Mouse (Mus musculus) lung, embryonic 14.5 days (tissue): ENCODE measurements around the gene Spa17. TPM values are rescaled to one million over a fixed set of nuclear protein-coding genes. Genes with fewer than 3 reads are reported as not detected.

ENCODE experiments used
- ATAC-seq: fragments of 200-750 bp; cut with Nextera tagmentation; 2 replicates; pipeline ENCODE4 v1.8.0; 2017; ENCODE audit warnings: mild to moderate bottlenecking, moderate TSS enrichment, moderate library complexity; ENCODE audit not compliant: insufficient read depth
- DNase-seq: peaks from one replicate; pipeline ENCODE4 v3.0.0-alpha.2; 2015
- H3K27ac ChIP-seq: fragments of 300-500 bp; sonication (generic); 2 replicates; pipeline ENCODE4 v1.5.1; 2014; ENCODE audit warnings: low read depth, mild to moderate bottlenecking, moderate library complexity
- H3K27me3 ChIP-seq: fragments of 300-500 bp; sonication (generic); 2 replicates; pipeline ENCODE4 v1.6.1; 2014; ENCODE audit warnings: low read length, control low read depth; ENCODE audit not compliant: insufficient read depth
- H3K36me3 ChIP-seq: fragments of 300-500 bp; sonication (generic); 2 replicates; pipeline ENCODE4 v1.6.1; 2014; ENCODE audit warnings: control low read depth; ENCODE audit not compliant: insufficient read depth
- H3K4me1 ChIP-seq: fragments of 300-500 bp; sonication (generic); 2 replicates; pipeline ENCODE4 v1.6.1; 2014; ENCODE audit warnings: antibody characterized with exemption, control low read depth; ENCODE audit not compliant: insufficient read depth
- H3K4me2 ChIP-seq: fragments of 300-500 bp; sonication (generic); 2 replicates; pipeline ENCODE4 v1.6.1; 2014; ENCODE audit warnings: mild to moderate bottlenecking
- H3K4me3 ChIP-seq: fragments of 300-500 bp; sonication (generic); 2 replicates; pipeline ENCODE4 v1.5.1; 2014; ENCODE audit warnings: low read depth, low read length
- H3K9ac ChIP-seq: fragments of 300-500 bp; sonication (generic); 2 replicates; pipeline ENCODE4 v1.6.1; 2014
- H3K9me3 ChIP-seq: fragments of 300-500 bp; sonication (generic); 2 replicates; pipeline ENCODE4 v1.6.1; 2016; ENCODE audit warnings: low read depth, low read length, control low read depth
- CTCF ChIP-seq: IDR thresholded peaks from 2 replicates; pipeline ENCODE4 v1.5.1; 2016; ENCODE audit warnings: antibody characterized with exemption, low read depth
- WGBS: fragments of 180-500 bp; shearing (Covaris S2); extraction: QIAGEN DNeasy Blood & Tissue Kit; methylation state at CpG from one replicate; pipeline ENCODE4 v1.1.7; 2014; 5-methylcytosine and 5-hydroxymethylcytosine counted together
- polyA plus RNA-seq: library from polyadenylated mRNA; unstranded; fragments of >200 nt; fragmentation: Nextera tagmentation; extraction: Ambion mirVana; gene quantifications from 2 replicates; pipeline ENCODE4 v1.2.1, GENCODE M21; 2014

The Spa17 gene
- polyA plus RNA-seq: 7.1 and 7.5 TPM in 2 replicates

DNA sequence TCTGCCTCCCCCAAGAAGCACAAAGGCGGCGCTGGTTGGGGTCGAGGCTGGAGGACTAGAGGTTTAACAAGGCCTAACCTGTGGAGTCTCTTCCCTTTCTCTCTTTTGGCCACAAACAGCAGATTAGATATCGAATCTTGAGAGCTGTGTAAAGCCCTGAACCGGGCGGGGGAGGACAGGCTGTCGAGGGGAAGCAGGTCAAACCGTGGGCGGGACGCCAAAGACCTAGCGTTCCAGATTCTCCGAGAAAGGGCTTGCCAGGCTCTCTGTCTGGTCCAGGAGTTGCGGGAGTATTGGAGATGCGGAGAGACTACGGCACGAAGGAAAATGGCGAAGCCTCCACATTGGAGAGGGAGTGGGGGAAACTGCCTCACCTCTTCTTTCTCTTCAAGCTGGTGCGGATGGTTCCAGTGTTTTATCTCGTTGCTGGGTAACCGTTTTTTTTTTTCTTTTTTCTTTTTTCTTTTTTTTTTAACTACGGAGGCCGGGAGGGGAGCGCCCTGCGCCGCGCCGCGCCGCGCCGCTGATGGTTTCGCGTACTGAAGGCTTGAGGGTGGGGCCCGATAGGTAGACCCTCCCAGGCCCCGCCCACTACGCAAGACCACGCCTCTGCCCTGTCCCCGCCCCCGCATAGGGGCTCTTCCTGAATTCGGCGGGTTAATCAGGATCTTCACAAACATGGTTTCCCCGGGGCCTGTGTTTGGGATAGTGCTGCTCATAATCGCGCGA lies at the start of gene Spa17:
Spa17 (minus strand) TSS at position 541 of the 729 bp plus-strand sequence.
- H3K4me2 ChIP-seq: peak within 1 kb of the TSS; percentile 74
- under 1% methylated on average over 45 of the region's 45 CpGs for WGBS
- H3K36me3 ChIP-seq: no peaks in the 10 kb centered on the region
- TF ChIP-seq CTCF: no peak
- H3K27me3 ChIP-seq: no peaks in the 10 kb centered on the region
- DNase-seq (peak; percentile 97), ATAC-seq (peak; percentile 95)
- H3K27ac ChIP-seq: peak within 1 kb of the TSS; percentile 56; the same call in 1 of the 2 replicates
- no peaks in the 10 kb centered on the region for H3K9me3 ChIP-seq
- H3K9ac ChIP-seq: peak within 1 kb of the TSS; percentile 62
- no peaks in the 10 kb centered on the region for H3K4me1 ChIP-seq
- peak within 1 kb of the TSS; percentile 58 for H3K4me3 ChIP-seq

DNA sequence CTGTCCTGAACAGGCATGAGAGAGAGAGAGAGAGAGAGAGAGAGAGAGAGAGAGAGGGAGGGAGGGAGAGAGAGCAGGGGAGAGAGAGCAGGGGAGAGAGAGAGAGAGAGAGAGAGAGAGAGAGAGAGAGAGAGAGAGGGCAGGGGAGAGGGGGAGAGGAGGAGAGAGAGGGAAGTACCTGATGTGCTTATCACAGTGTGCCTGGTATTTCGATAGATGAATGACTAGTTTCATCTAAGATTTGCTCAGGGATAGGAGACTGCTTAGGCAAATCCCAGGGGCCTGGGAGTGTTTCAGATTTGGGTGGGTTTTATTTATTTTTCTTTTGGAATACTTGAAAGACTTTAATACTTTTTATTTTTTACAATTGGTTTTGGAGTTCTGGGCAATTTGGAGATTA lies 49.7 kb upstream of the Spa17 start:
- TF ChIP-seq CTCF: no peak

DNA sequence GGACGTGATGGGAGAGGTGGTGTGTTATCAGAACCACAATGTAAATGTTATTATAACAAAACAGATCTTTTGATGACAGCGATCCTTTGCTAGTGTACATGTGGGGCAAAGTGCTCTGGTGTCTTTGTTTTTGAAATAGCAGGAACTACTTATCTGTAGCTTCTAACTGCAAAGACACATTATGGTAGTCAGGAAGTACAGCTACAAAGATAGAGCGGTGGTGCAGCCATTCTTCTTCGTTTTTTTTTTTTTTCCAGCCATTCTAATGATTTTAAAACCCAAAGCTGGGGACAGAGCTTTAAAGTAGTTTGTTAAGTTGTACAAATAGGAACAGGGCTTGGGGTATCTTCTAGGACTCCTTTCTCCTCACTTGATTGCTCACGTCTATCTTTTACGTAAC lies 45.9 kb upstream of the Spa17 start:
- Histone ChIP-seq H3K27me3 (no peaks in the 10 kb centered on the region), H3K4me1 (0 out of 2 replicates have a peak, but pooled peaks cover 3% of the 10 kb centered on the region), H3K9ac (no peak overlapping the region), H3K4me2 (no peak overlapping the region), H3K27ac (no peak overlapping the region), H3K9me3 (no peaks in the 10 kb centered on the region), H3K36me3 (peaks cover 4% of the 10 kb centered on the region; the same call in 1 of the 2 replicates), H3K4me3 (no peak overlapping the region)
- TF ChIP-seq CTCF: no peak
- 66% methylated on average over 6 of the region's 6 CpGs for WGBS
- DNase-seq (no peak), ATAC-seq (no peak)

More for the DNA sequence above, 49.7 kb upstream of the Spa17 start:
- no peaks in the 10 kb centered on the region for H3K27me3 ChIP-seq
- no peaks in the 10 kb centered on the region for H3K4me1 ChIP-seq
- no peaks in the 10 kb centered on the region for H3K36me3 ChIP-seq
- 65% methylated on average over 1 of the region's 1 CpGs for WGBS
- H3K9me3 ChIP-seq: no peaks in the 10 kb centered on the region
- no peak overlapping the region for H3K9ac ChIP-seq
- H3K27ac ChIP-seq: no peak overlapping the region
- no peak for DNase-seq
- ATAC-seq: no peak
- no peak overlapping the region for H3K4me2 ChIP-seq
- no peak overlapping the region for H3K4me3 ChIP-seq

DNA sequence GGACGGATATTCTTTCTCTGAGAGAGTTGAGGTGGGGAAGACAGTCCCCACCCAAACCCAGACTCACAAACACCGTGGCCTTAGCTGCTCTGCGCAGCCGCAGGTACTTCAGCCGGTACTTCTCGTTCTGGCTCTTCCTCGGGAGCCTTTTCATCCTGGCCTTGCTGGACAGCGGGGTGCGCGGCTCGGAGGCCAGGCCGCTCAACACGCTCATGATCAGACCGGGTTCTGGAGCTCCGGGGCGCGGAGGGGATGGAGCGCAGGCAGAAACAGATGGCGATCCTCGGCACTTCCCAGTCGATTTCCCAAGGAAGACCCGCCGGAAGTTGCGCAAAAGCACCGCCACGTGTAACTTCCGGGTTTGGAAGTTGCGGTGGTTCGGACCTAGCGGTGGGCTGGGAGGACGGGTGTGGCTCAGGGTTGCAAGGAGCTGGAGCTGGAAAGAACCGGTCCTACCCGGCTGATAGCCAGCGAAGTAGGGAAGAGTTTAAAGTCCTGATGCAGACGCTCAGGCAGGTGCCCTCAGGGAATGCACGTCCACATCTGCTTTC lies 43.5 kb upstream of the Spa17 start, which contains the start of gene Tbrg1:
Tbrg1 (minus strand) TSS at position 382 of the 551 bp plus-strand sequence.
- H3K4me3 ChIP-seq: peak within 1 kb of the TSS; percentile 77
- H3K27me3 ChIP-seq: no peaks in the 10 kb centered on the region
- 0 out of 2 replicates have a peak, but pooled peaks cover 3% of the 10 kb centered on the region for H3K4me1 ChIP-seq
- no peaks in the 10 kb centered on the region for H3K9me3 ChIP-seq
- H3K4me2 ChIP-seq: peak within 1 kb of the TSS; percentile 71
- H3K36me3 ChIP-seq: peaks cover 28% of the 10 kb centered on the region
- peak within 1 kb of the TSS; percentile 81 for H3K9ac ChIP-seq
- WGBS: under 1% methylated on average over 36 of the region's 36 CpGs
- H3K27ac ChIP-seq: peak within 1 kb of the TSS; percentile 91
- ATAC-seq: peak; percentile 96
- DNase-seq: peak; percentile 95
- TF ChIP-seq CTCF: no peak

DNA sequence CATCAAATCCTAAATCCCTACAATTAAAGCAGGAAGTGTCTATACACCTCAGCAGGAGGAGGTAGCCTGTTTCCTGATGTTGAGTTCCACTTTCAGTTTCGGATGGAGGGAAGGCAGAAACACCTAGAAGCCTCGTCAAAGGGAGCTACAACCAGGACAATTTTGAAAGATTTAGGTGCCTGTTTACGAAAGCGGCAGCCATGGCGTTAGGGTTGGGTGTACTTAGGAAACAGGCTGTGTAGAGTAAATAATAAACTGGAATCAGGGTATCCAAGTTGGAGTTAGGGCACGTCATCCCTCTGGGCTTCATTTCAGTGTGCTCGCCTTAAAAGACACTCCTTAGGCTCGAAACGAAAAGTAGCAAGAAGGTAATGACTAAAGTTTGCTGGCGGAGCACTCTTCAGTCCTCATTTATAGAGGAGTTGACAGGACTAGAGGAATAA lies 42.9 kb upstream of the Spa17 start:
- ATAC-seq (peak; percentile 37), DNase-seq (no peak)
- WGBS: 1% methylated on average over 10 of the region's 10 CpGs
- Histone ChIP-seq H3K27ac (peak overlapping the region; percentile 91), H3K4me1 (0 out of 2 replicates have a peak, but pooled peaks cover 3% of the 10 kb centered on the region), H3K4me2 (peak overlapping the region; percentile 71), H3K27me3 (no peaks in the 10 kb centered on the region), H3K4me3 (peak overlapping the region; percentile 77), H3K36me3 (peaks cover 31% of the 10 kb centered on the region), H3K9me3 (no peaks in the 10 kb centered on the region), H3K9ac (peak overlapping the region; percentile 81)
- no peak for TF ChIP-seq CTCF

DNA sequence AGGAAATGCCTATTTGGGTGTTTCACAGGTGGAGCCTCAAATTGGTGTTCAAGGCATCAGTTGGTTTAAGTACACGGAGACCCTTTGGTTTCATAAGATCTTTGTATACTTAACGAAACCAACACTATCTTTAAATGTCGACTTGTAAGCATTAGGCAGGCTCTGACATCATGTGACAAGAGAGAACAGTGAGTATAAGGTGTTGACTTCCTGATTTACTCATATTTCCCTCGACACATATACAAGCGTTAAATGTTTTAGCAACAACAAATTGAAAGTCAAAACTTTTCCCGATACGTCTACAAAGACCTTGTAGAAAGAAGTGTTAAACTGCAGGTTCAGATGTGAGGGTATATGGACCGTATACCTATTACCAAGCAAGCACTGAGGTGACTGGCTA lies 42.4 kb upstream of the Spa17 start:
- Histone ChIP-seq H3K36me3 (peaks cover 36% of the 10 kb centered on the region), H3K27ac (no peak overlapping the region), H3K27me3 (no peaks in the 10 kb centered on the region), H3K9me3 (no peaks in the 10 kb centered on the region), H3K4me2 (peak overlapping the region; percentile 71), H3K4me3 (peak overlapping the region; percentile 77), H3K9ac (peak overlapping the region; percentile 81), H3K4me1 (0 out of 2 replicates have a peak, but pooled peaks cover 3% of the 10 kb centered on the region)
- ATAC-seq (no peak), DNase-seq (no peak)
- 47% methylated on average over 8 of the region's 8 CpGs for WGBS
- TF ChIP-seq CTCF: no peak

DNA sequence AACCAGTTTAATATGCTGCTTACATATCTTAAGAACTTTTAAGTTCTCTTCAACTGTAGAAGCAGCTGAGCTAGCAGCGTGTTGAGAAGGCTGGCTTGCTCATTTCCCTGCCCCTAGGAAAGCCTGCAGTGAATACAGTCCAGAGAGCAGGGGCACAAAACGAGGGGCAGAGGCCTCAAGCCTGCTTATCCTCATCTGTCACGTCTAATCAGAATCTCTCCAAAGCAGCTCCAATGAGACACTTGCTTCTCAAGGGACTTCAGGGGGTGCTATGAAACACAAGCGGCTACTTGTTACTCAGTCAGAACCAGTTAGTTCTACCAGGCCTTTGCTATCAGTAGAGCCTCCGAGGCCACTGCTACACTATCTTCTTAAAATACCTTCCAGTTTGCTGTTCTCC lies 40.3 kb upstream of the Spa17 start:
- Histone ChIP-seq H3K4me2 (no peak overlapping the region), H3K27ac (no peak overlapping the region), H3K9ac (no peak overlapping the region), H3K4me3 (no peak overlapping the region), H3K27me3 (no peaks in the 10 kb centered on the region), H3K9me3 (no peaks in the 10 kb centered on the region), H3K36me3 (peaks cover 56% of the 10 kb centered on the region), H3K4me1 (0 out of 2 replicates have a peak, but pooled peaks cover 3% of the 10 kb centered on the region)
- no peak for ATAC-seq
- DNase-seq: no peak
- TF ChIP-seq CTCF: no peak
- 84% methylated on average over 5 of the region's 5 CpGs for WGBS
